Mouse (Mus musculus) left cerebral cortex, postnatal 10 days (tissue): Measurements from ENCODE around the gene Akr1b7. TPM values are rescaled to one million over a fixed set of nuclear protein-coding genes. Genes with fewer than 3 reads are reported as not detected.
A peak's percentile ranks its signal among the peaks of the same experiment; 100 is the strongest.
"Not testable (repeated sequence)": the region's sequence is repeated elsewhere in the genome, so short reads cannot be mapped to it uniquely, and the experiment has no call there.

Experiments used
- DNase-seq, 2 experiments: peaks; one replicate each; pipeline ENCODE4 v3.0.0; 2021 to 2022; ENCODE audit warnings: low spot score in 2 of 2, mixed read lengths in 1 of 2; ENCODE audit errors: extremely low spot score in 1 of 2
- intact Hi-C: fragments of 180-260 bp; cut with DNase I; formaldehyde crosslinking; loops from one replicate; pipeline ENCODE4 v1.15.1; 2025
- total RNA-seq, 2 experiments: library from RNA; stranded (reverse); gene quantifications; 2 replicates each; pipeline ENCODE4 v1.2.3; 2021

Gene Akr1b7
- not detected for total RNA-seq

GRCm38 (mm10) chr6:34412023-34412422 is at the start of gene Akr1b7:
Gene Akr1b7 (plus strand): TSS chr6:34412334.
- intact Hi-C loops: no loop called here
- no peak for DNase-seq

DNA sequence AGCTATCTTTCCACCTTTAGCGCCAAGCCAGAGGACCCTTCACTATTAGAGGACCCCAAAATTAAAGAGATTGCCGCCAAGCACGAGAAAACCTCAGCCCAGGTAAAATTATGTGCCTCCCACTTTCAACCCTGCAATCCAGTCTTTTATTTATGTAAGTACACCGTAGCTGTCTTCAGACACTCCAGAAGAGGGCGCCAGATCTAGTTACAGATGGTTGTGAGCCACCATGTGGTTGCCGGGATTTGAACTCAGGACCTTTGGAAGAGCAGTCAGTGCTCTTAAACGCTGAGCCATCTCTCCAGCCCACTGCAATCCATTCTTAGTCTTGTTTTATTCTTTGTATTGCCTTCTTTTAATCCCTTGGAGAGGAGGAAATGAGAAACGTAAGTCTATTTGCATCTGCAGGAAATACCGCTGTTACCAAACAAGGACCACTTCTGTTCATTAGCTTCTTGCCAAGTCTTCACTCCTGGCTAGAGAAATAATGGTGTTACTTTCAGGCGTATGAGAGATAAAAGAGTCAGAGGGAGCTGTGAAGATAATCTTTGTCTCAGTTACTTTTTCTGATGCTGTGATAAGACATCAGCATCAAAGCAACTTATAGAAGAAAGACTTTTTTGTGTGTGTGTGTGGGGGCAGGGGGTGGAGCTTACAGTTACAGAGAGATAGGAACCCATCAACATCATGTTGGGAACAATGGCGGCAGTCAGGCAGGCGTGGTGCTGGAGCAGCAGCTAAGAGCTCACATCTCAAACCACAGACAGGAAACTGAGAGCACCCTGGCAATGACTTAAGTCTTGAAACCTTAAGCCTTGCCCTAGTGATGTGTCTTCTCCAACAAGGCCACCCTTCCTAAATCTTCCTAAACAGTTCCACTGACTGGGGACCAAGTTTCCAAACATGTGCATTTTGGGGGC is 47.7 kb upstream of the Akr1b7 start:
- intact Hi-C loops: no loop called here

GRCm38 (mm10) chr6:34367998-34368397 is 44.1 kb upstream of the Akr1b7 start:
- intact Hi-C loops: no loop called here
- DNase-seq: no peak

More for the DNA sequence above, 47.7 kb upstream of the Akr1b7 start:
- no peak for DNase-seq

GRCm38 (mm10) chr6:34370081-34370480 is 42.1 kb upstream of the Akr1b7 start:
- intact Hi-C loops: loop anchor here (2.0 to 5.0 kb wide), 2 partner anchors 77 kb away; no protein-coding TSS in a partner anchor
- no peak for DNase-seq

DNA sequence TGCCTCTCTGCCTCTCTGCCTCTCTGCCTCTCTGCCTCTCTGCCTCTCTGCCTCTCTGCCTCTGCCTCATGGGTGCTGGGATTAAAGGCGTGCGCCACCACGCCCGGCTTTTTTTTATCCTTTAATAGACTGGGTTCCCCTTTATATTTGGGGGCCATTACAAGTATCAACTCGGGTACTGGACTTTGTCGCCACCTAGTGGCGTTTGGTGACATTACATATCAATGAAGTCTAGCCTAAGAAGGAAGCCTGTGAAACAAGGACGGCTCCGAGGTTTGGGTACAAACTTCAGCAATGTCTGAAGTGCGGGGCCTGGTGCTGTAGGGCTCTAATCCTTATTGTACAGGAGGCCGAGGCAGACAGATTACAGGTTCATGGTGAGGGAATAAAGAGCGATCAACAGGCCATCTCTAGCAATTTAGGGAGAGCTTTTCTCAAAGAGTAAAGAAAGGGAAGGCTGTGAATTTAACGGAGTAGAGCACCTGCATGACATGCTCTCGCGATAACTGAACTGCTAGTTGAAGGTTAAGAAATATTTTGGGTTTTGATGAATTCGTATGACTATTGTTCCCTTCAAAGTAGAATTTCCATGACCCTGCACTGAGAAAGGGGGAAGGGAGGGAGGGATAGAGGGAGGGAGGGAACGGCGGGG is 40.3 kb upstream of the Akr1b7 start:
- intact Hi-C loops: loop anchor here (2.0 to 5.0 kb wide), 2 partner anchors 75 to 79 kb away; no protein-coding TSS in a partner anchor

DNA sequence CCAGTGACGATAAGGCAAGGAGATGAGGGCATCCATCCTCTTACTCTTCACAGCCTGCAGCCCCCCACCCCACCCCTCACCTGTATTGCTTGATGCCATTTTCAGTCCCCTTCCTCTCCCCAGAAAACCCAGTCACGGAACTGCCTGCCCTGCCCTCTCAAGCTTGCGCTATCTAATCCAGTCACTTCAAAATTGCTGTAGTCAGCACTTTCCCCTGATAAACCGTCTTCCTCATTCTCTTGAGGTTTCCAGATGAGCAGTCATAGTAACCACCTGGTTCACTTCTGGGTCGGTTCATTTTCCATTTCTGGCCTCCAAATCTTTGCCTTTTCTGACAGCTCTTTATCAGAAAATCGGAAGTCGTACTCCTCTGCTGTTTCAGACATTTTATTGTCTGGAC is 38.3 kb upstream of the Akr1b7 start:
- DNase-seq: no peak
- intact Hi-C loops: loop anchor here (5.0 kb wide), 1 partner anchor 73 kb away; no protein-coding TSS in a partner anchor

More for the DNA sequence above, 40.3 kb upstream of the Akr1b7 start:
- peak; percentile 68 to 76 for DNase-seq

DNA sequence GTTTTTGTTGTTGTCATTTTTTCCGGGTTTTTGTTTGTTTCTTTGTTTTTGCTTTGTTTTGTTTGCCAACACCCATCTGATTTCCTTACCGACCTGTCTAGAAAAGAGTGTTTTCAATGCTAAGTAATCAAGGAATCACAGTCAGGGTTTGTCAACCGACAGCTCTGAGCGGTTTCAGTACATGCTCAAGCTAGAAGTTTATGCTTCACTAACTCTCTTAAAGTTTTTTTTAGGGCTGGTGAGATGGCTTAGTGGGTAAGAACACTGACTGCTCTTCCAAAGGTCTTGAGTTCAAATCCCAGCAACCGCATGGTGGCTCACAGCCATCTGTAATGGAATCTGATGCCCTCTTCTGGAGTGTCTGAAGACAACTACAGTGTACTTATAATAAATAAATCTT is 36.2 kb upstream of the Akr1b7 start:
- DNase-seq, intact Hi-C loops: not testable (repeated sequence)

DNA sequence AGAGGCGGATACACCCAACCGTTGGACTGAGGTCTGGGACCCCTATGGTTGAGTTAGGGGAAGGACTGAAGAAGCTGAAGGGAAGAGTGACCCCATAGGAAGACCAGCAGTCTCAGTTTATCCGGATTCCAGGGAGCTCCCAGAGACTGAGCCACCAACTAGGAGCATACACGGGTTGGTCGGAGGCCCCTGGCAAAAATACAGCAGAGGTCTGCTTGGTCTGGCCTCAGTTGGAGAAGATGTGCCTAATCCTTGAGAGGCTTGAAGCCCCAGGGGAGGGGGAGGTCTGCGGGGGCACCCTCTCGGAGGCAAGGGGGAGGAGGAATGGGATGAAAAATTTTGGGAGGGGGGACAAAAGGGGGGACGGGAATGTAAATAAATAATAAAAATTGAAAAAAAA is 28.7 kb upstream of the Akr1b7 start:
- DNase-seq: no peak
- intact Hi-C loops: no loop called here

- DNase-seq: peak; percentile 83 to 88
- intact Hi-C loops: no loop called here
Measured at GRCm38 (mm10) chr6:34384110-34384661, 27.9 kb upstream of the Akr1b7 start, which contains the start of gene Akr1b10. Gene Akr1b10 (plus strand): TSS chr6:34384218.

DNA sequence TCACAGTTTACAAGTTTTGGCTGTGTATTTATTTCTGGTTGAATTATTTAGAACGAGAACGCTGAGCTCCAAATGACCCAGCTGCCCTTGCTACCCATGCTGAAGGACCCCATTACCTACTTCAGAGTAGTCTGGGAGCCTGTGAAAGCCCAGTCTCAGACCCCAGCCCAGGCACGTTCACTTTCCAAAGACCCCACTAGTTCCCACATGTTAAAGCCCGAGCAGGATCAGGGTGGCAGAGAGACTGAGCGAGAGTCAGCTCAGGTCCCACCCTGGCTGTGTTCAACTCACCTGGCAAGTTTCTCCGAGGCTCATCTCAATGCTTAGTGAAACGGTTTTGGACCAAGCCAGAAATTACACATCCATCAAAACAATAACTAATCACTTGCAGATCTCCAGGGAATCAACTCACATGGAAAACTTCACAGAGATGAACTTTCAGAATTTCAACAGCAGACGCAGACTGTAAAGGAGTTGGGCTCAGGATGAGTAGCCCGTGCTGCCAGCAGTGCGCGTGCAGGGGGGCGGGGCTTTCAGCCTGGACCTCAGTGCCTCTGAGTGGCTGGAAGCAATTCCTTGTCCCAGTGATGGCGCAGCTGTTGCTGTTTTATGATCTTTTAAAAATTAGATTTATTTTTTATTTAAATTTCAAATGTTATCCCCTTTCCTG is 27.3 kb upstream of the Akr1b7 start:
- DNase-seq: peak in 1 of 2 experiments; percentile 65
- intact Hi-C loops: no loop called here

DNA sequence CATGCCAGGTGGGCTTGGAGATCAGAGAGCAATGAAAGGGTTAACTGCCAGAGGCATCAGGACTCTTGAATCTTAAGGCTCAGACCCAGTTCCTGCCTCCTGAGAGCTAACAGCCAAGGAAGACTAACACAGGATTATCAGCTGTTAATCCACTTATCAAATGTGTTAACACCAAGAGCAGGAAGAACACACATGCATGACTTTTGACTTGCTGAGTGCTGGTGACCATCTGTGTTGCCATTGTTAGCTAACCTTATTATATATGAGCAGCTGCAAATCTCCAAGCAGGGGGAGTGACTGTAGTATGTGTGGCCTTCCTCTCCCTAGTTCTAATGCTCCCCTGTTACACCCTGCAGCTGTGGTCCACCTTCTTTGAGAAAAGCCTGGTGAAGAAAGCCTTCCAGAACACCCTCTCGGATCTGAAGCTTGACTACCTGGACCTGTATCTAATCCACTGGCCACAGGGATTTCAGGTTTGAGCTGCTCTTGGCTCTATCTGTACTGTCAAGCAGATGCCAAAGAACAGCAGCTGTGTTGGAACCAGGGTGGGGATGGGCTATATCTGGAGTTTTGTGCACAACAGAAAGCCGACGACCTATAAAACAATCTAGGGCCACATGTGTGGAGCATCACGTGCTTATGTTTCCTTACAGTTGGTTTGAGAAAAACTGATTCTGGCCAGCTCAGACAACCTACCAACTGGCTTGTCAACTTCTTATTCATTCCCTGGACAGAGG is 23.5 kb upstream of the Akr1b7 start:
- intact Hi-C loops: no loop called here
- DNase-seq: no peak

DNA sequence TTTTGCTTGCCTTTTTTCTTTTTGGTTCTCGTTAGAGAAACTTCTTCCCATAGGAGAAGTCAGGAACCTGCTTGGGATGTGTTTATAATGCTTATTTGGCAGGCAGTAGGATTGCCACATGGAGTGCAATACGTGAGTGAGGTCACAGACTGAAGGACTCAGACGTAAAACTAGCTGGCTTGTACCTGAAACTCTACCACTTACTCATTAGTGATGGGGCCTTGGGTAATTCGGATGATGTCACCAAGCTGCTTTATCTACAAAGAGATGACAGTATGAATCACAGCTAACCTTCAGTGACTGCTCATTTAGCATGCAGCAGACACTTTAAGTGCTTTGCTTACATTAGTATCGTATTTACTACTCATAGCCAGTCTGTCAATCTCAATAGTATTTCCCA is 16.2 kb upstream of the Akr1b7 start:
- intact Hi-C loops: no loop called here
- DNase-seq: no peak

GRCm38 (mm10) chr6:34398431-34398830 is 13.7 kb upstream of the Akr1b7 start:
- intact Hi-C loops: no loop called here
- no peak for DNase-seq

DNA sequence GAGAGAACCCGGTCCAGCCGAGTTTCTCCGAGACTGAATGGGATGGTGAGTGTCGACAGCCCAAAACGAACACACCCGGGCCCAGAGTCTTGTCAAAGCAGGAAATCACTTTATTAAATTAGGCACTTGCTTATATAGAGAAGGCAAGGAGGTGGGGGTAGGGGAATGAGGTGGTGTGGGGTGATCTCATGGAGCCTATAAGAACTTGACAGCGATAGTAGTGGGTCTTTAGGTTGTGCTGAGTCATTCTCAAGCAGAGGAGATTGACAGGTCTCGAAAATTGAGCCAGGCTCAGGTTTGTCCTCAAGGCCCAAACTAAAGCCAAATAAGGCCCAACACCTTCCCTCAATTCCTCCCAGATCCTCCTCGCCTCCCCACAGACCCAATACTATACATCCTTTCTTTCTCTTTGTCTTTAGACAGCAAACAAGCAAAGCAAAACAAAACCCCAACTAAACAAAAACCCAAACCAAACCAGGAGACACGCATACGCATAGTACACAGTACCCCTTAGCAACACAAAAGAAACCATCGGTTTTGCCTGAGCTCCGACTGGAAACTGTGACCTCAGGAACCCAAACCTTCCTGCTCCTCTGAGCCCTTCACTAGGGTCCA is 12.4 kb upstream of the Akr1b7 start:
- intact Hi-C loops: no loop called here
- no peak for DNase-seq

DNA sequence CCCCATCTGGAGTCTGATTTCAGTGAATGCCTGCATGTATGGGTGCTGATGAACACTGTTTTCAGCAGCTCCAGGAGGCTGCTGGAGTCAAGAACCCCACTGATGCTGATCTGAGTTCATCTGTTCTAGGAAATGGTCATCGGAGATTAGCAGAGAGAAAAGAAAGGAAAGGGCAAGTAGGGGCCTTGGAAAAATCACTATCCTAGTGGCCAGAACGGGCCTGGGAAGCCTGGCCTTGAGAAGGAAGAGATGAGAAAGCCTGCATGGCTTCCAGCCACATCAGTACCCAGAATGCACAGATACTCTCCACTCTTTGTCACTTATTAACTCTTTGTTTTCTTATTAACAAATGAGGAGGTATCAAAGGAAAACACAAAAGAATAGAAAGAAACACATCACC is 11.4 kb upstream of the Akr1b7 start:
- DNase-seq: no peak
- intact Hi-C loops: no loop called here

- DNase-seq: no peak
- intact Hi-C loops: no loop called here
Measured at GRCm38 (mm10) chr6:34406746-34407145, 5.4 kb upstream of the Akr1b7 start.

DNA sequence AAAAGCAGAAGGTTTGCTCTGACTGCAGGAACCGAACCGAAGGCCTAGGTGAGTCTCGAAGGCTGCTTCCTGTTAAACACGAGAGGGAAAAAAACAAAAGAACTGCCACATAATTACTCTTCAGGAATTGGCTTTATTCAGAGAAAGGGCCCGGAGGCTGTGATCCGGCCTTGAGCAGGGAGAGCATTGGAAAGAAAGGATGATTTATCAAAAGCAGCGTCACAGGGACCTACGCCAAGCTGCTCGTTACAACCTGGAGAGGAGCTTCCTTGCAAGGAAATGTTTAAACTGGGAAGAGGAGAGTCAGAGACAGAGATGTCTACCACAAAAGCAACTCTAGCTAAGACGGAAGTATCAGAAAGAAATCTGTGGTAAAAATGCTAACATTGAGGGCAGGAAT is 4.7 kb upstream of the Akr1b7 start:
- intact Hi-C loops: no loop called here
- no peak for DNase-seq

GRCm38 (mm10) chr6:34412688-34413087 is 554 bp downstream of the Akr1b7 start:
- DNase-seq: no peak
- intact Hi-C loops: no loop called here
